Mouse (Mus musculus) heart, postnatal 14 days (tissue): Measurements from ENCODE around the gene Slc25a51. TPM values are rescaled to one million over a fixed set of nuclear protein-coding genes. Genes with fewer than 3 reads are reported as not detected.
A peak's percentile ranks its signal among the peaks of the same experiment; 100 is the strongest.
"Not testable (repeated sequence)": the region's sequence is repeated elsewhere in the genome, so short reads cannot be mapped to it uniquely, and the experiment has no call there.

Source experiments
- DNase-seq, 2 experiments: peaks; one replicate each; pipeline ENCODE4 v3.0.0; 2021 to 2022
- intact Hi-C: fragments of 180-260 bp; cut with DNase I; formaldehyde crosslinking; loops from one replicate; pipeline ENCODE4 v1.15.1; 2025
- total RNA-seq, 2 experiments: library from RNA; stranded (reverse); gene quantifications; 2 replicates each; pipeline ENCODE4 v1.2.3; 2021

Gene Slc25a51
- total RNA-seq, 2 experiments from 2014 or later: 130 to 147 TPM

DNA sequence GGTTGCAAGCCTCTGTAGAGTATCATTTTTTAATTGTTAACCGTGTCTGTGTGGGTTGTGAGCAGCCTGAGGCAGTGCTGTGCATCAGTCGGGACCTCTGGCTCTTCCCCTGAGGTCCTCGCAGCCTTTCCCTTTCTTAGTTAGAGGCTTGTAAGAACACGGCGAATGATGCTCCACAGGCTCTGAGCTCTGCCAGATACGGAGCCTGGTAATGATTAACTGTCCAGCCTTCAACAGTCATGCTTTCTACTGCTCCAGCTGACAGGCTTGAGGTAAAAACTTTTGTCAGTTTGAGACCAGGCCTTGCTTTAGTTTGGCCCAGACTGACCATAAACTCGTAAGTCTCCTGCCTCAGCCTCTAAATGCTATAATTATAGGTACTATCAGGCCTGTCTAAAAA lies 3.3 kb downstream of the Slc25a51 start:
- intact Hi-C loops: loop anchor here (5.0 to 10.0 kb wide), 2 partner anchors 63 to 391 kb away; partner anchors contain the start of genes Dcaf10, Exosc3, Polr1e and Zbtb5
- no peak for DNase-seq

- DNase-seq: no peak
- intact Hi-C loops: loop anchor here (10.0 kb wide), 1 partner anchor 389 kb away; the partner anchor contains the start of genes Polr1e and Zbtb5
Observed at GRCm38 (mm10) chr4:45404086-45404485, 4.5 kb downstream of the Slc25a51 start.

DNA sequence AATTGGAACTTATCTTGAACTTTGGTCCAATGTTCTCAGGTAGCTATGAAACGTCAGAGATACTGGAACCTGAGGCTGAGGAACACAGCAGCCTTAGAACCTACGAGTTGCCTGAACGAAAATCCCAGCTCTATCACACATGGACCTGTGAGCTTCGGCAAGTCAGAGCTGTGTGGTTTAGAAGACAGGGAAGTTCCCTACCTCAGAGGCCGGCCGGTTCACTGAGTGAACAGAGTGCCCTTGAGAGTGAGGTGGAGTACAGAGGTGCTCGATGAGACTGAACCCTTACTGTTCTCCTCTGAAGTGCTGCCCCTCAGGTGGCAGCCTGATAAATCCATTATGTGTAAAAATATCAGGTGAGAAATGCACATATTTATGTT lies 5.1 kb downstream of the Slc25a51 start:
- intact Hi-C loops: loop anchor here (10.0 kb wide), 1 partner anchor 389 kb away; the partner anchor contains the start of genes Polr1e and Zbtb5
- DNase-seq: no peak

GRCm38 (mm10) chr4:45402878-45403498 lies 5.6 kb downstream of the Slc25a51 start:
- intact Hi-C loops: loop anchor here (10.0 kb wide), 1 partner anchor 388 kb away; the partner anchor contains the start of genes Polr1e and Zbtb5
- DNase-seq: no peak

DNA sequence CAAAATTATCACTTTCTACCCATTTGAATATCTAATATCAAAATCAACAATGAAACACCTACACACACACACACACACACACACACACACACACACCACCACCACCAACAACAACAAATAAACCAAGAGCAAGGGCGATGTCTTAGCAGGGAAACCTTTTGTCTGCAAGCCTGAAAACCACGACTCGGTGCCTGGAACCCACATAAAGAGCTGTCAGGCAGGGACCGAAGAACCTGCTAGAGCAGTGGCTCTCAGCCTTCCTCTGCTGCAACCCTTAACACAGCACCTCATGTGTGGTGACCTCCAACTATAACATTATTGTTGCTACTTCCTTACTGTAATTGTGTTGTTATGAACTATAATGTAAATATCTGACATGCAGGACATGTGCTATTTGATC lies 6.3 kb downstream of the Slc25a51 start:
- no peak for DNase-seq
- intact Hi-C loops: loop anchor here (10.0 kb wide), 1 partner anchor 387 kb away; the partner anchor contains the start of genes Polr1e and Zbtb5

DNA sequence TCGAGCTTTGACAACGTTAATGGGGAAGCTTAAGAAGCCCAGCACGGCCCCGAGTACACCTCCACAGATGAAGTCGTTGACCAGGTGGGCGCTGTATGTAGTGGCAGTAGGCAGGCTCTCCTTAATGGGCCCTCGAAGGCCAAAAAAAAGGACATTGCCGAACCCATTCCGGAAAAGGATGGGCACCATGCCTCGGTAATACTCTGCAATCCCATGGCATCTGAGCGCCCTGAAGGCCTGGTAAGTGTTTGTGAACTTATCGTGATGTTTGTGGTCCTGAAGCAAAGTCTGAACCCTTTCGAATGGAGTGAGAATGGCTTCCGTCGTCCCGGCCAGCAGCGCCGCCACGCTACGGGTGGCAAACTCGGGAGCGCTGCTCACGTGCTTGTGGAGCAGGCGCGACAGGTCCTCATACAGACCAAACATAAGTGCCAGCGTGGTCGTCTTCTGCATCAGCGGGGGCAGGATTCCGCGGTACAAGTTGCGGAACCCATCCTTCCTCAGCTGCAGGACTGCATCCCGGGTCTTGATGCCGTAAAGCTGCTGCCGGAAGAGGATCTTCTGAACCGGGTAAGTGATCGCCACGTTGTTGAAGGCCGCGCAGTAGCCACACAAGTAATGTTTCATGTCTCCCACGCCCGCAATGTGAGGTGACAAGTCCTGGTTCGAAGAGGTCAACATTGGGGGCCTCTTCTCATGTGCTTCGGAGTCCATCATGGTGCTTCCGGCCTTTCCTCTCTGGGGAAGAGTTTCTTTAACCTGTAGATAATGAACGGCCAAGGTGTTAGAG lies 8.9 kb downstream of the Slc25a51 start:
- intact Hi-C loops: loop anchor here (10.0 kb wide), 1 partner anchor 385 kb away; the partner anchor contains the start of genes Polr1e and Zbtb5
- DNase-seq: no peak

DNA sequence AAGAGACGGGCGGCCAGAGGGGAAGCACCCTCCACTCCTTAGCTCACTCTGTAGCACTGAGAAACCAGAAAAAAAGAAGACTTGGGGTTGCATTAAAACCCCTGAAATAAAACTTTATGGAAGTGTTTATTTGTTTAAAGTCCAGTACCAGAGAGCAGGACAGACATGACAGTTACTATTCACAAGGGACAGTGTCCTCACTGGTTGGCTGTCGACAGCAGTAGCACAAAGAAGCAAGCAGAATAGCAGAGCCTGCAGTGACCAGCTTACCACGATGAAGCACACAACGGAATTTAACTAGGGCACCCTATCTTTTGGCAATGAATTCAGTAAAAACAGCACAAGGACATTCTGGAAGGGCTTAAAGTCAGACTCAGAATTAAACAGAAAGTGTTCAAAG lies 10.3 kb downstream of the Slc25a51 start:
- intact Hi-C loops, DNase-seq: not testable (repeated sequence)

DNA sequence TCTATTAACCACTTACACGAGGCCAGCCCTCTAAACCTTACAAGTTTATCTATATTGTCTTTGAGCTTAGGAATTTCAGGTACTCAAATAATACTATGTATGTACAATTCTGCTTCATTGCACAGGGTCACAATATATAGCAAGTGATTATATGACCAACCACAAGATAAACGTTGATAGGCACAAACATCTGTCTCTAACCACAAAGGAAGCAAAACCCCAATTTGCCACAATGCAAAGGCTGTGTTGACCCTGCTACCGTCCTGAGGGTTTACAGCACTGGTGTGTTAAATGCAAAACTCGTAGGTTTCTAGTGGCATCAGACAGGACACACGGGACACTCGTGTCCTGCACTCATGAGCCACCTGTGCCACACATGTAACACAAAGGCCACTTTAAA lies 12.4 kb downstream of the Slc25a51 start:
- intact Hi-C loops, DNase-seq: not testable (repeated sequence)

GRCm38 (mm10) chr4:45393658-45394057 lies 14.9 kb downstream of the Slc25a51 start:
- DNase-seq: no peak
- intact Hi-C loops: no loop called here

- intact Hi-C loops: no loop called here
- DNase-seq: no peak
Observed at GRCm38 (mm10) chr4:45392994-45393393, 15.6 kb downstream of the Slc25a51 start.

- peak in 1 of 2 experiments; percentile 33 for DNase-seq
- intact Hi-C loops: no loop called here
Observed at GRCm38 (mm10) chr4:45392572-45392971, 16.0 kb downstream of the Slc25a51 start.

DNA sequence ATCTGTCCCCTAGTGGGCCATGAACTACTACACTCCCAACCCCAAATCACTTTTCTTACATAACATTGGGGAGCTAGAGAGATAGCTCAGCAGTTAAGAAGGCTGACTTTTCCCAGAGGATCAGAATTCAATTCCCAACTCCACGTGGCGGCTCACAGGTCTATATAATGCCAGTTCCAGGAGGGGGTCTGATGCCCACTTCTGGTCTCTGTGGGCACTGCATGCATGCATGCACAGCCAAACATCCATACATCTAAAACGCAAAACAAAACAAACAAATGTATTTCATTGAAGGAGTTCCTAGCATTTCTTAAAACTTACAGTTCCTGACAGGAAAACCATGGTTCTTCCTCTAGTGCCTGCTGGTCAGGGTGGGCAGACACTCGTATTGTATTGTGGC lies 16.5 kb downstream of the Slc25a51 start:
- DNase-seq: no peak
- intact Hi-C loops: no loop called here

DNA sequence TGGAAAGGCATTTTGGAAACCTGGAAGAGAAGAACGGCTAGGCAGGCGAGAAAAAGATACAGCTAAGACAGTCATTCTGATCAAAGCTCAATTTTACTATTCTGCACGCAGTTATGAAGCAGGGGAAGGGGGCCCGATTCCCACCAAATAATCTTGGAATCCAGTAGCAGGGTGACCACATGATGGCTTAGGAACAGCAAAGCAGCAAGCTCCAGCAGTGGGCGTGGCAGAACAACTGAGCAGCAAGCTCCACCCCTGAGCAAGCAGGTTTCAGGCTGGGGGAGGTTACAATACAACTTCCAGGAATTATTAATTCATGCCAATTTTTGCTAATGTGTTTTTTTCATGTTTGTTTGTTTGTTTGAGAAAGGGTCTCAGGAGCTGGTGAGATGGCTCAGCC lies 21.3 kb downstream of the Slc25a51 start:
- DNase-seq, intact Hi-C loops: not testable (repeated sequence)

DNA sequence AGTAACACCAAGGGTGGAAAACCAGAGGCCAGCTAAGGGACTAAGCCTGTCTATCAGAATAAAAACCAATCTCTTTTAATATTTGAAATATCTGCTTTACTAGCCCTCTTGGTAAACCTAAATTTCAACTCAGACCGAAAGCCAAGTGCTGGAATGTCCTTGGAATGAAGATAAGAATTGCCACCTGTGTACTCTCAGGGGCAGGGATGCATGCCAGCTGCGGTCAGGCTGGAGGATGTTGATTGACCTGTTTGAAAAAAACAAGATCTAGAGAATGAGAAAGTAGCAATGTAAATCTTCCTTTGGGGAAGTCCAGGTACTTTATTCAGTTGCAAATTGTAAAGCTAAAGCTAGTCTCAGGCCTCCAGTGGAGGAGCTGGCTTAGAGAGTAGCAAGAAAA lies 26.4 kb downstream of the Slc25a51 start:
- intact Hi-C loops: not testable (repeated sequence)

DNA sequence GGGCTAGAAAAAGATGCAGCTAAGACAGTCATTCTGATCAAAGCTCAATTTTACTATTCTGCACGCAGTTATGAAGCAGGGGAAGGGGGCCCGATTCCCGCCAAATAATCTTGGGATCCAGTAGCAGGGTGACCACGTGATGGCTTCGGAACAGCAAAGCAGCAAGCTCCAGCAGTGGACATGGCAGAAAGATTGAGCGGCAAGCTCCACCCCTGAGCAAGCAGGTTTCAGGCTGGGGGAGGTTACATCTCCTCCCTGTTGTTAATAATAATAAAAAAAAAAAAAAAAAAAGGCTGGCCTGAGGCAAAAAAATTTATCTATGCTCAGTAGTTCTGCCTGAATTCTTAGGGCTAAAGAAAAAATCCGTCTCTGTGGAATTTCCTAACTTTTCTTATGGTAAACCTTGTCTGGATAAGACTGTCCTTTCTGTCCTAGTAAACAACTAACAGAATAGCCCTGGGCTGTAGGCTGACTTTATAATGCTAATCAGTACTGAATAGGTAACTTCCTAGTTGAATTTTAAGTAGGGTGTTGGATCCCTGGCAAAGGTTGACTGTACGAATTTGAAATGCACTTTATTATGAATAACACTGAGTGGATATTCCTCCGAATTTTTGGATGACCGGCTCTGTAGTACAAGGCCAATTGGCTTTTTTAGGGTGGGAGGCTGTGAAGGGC lies 27.5 kb downstream of the Slc25a51 start:
- intact Hi-C loops, DNase-seq: not testable (repeated sequence)

More for the DNA sequence above, 26.4 kb downstream of the Slc25a51 start:
- DNase-seq: not testable (repeated sequence)

DNA sequence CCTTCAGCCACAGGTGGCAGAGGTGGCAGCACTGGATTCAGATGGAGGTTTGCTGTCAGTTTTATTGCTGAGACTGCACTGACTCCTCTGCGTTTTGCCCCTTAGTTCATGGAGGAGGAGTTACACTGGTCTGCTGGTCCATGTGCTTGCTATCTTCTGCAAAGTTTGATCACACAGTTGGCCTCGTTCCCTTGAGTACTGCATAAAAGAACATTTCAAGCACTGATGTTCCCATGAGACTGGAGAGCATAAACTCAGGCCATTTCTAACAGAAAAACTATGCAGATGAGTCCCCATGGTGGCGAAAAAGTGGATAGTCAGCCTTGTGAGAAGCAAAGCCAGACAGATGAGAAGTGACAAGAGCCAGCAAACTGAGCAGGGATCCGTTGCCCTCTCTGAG lies 32.0 kb downstream of the Slc25a51 start:
- peak in 1 of 2 experiments; percentile 15 for DNase-seq
- intact Hi-C loops: no loop called here

DNA sequence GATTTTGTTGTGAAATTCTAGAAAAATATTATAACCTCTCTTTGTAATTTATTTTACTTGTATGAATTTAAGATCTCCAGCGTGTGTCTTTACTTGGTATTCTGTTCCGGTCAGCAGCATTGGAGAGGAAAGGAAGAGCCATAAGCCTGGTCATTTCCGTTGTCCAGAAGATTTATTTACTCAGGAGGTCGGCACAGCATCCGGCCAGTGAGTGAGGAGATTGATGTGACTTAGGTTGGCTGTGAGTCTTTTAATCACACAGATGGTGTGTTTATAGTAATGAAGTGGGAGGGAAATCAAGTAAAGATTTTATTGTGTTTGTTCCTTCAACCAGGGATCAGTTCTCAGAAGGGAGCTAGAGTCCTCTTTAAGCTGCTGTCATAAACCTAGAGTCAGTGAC lies 33.7 kb downstream of the Slc25a51 start:
- DNase-seq: no peak
- intact Hi-C loops: no loop called here

DNA sequence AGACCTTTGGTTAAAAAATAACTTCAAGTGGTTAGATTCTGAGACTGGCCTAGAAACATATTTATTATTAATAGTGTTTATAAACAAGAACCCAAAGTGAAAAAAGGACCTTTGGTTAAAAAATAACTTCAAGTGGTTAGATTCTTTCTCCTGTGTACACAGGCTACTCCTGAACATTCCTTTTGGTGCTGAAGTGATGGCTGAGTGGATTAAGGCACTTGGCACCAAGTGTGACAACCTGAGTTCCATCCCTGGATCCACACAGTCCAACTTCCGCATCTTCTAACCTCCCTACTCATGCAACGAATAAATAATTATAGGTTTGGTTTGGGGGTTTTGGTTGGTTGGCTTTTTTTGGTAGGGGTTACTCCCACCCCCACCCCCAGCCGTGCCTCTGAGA lies 37.3 kb downstream of the Slc25a51 start:
- no peak for DNase-seq

GRCm38 (mm10) chr4:45356653-45357052 lies 51.9 kb downstream of the Slc25a51 start:
- no peak for DNase-seq
- intact Hi-C loops: no loop called here

More for the DNA sequence above, 37.3 kb downstream of the Slc25a51 start:
- intact Hi-C loops: no loop called here
